Mouse (Mus musculus): ENCODE measurements around the gene Zpr1.

GRCm38 (mm10) chr9:46317957-46318356, 45.1 kb downstream of the Zpr1 start:
- TF ChIP-seq CTCF (IDR thresholded peaks at IDR 0.05; ENCODE audit: low read depth, low read length) (no peak), GATA1 (IDR thresholded peaks at IDR 0.05; ENCODE audit: borderline replicate concordance, low read length) (no peak)

Measured in G1E (cell line).